Mouse (Mus musculus): ENCODE measurements at regions not wholly inside any gene's neighbourhood (a gene's known extent, or its start where the extent isn't known, plus 50 kb on each side); places are given as distances from the start of the nearest gene placed in this dataset.

- Histone ChIP-seq H3K36me3 (replicated peaks; ENCODE audit: low read length) (no peaks in the 10 kb centered on the region), H3K9me3 (peaks cover 14% of the 10 kb centered on the region), H3K27me3 (replicated peaks) (no peaks in the 10 kb centered on the region), H3K4me3 (replicated peaks) (no peak overlapping the region), H3K4me1 (no peaks in the 10 kb centered on the region)
- no peak for TF ChIP-seq FLI1 (IDR thresholded peaks at IDR 0.05; ENCODE audit: low read length)
- TF ChIP-seq GATA1 (IDR thresholded peaks at IDR 0.05; ENCODE audit: borderline replicate concordance, low read length): no peak
Observed at GRCm38 (mm10) chr10:66554259-66554658, 541.7 kb upstream of the Jmjd1c start.

GRCm38 (mm10) chr10:66558097-66558840, 537.7 kb upstream of the Jmjd1c start:
- peaks cover 15% of the 10 kb centered on the region; the same call in 1 of the 2 replicates for H3K9me3 ChIP-seq
- TF ChIP-seq FLI1 (IDR thresholded peaks at IDR 0.05; ENCODE audit: low read length): no peak
- no peak for TF ChIP-seq GATA1 (IDR thresholded peaks at IDR 0.05; ENCODE audit: borderline replicate concordance, low read length)
- H3K4me1 ChIP-seq: no peaks in the 10 kb centered on the region
- H3K27me3 ChIP-seq (replicated peaks): no peaks in the 10 kb centered on the region
- no peak overlapping the region for H3K4me3 ChIP-seq (replicated peaks)
- H3K36me3 ChIP-seq (replicated peaks; ENCODE audit: low read length): no peaks in the 10 kb centered on the region

GRCm38 (mm10) chr10:66565374-66565773, 530.6 kb upstream of the Jmjd1c start:
- Histone ChIP-seq H3K36me3 (replicated peaks; ENCODE audit: low read length) (no peaks in the 10 kb centered on the region), H3K4me1 (no peaks in the 10 kb centered on the region), H3K4me3 (replicated peaks) (no peak overlapping the region), H3K27me3 (replicated peaks) (no peaks in the 10 kb centered on the region), H3K9me3 (peaks cover 30% of the 10 kb centered on the region)
- TF ChIP-seq GATA1 (IDR thresholded peaks at IDR 0.05; ENCODE audit: borderline replicate concordance, low read length) (no peak), FLI1 (IDR thresholded peaks at IDR 0.05; ENCODE audit: low read length) (no peak)

- H3K4me3 ChIP-seq (replicated peaks): no peak overlapping the region
- H3K4me1 ChIP-seq: no peaks in the 10 kb centered on the region
- no peak for TF ChIP-seq FLI1 (IDR thresholded peaks at IDR 0.05; ENCODE audit: low read length)
- no peak for TF ChIP-seq GATA1 (IDR thresholded peaks at IDR 0.05; ENCODE audit: borderline replicate concordance, low read length)
- peaks cover 15% of the 10 kb centered on the region; the same call in 1 of the 2 replicates for H3K9me3 ChIP-seq
- no peaks in the 10 kb centered on the region for H3K27me3 ChIP-seq (replicated peaks)
- H3K36me3 ChIP-seq (replicated peaks; ENCODE audit: low read length): no peaks in the 10 kb centered on the region
Observed at GRCm38 (mm10) chr10:66574846-66575535, 520.9 kb upstream of the Jmjd1c start.

GRCm38 (mm10) chr10:66593001-66593400, 502.9 kb upstream of the Jmjd1c start:
- H3K9me3 ChIP-seq: peaks cover 34% of the 10 kb centered on the region

GRCm38 (mm10) chr10:66593506-66593905, 502.4 kb upstream of the Jmjd1c start:
- Histone ChIP-seq H3K36me3 (replicated peaks; ENCODE audit: low read length) (no peaks in the 10 kb centered on the region), H3K4me3 (replicated peaks) (no peak overlapping the region), H3K27me3 (replicated peaks) (no peaks in the 10 kb centered on the region), H3K4me1 (no peaks in the 10 kb centered on the region), H3K9me3 (peaks cover 34% of the 10 kb centered on the region)
- TF ChIP-seq FLI1 (IDR thresholded peaks at IDR 0.05; ENCODE audit: low read length) (no peak), GATA1 (IDR thresholded peaks at IDR 0.05; ENCODE audit: borderline replicate concordance, low read length) (no peak)

More at GRCm38 (mm10) chr10:66593001-66593400, 502.9 kb upstream of the Jmjd1c start:
- Histone ChIP-seq H3K4me3 (replicated peaks) (no peak overlapping the region), H3K27me3 (replicated peaks) (no peaks in the 10 kb centered on the region), H3K36me3 (replicated peaks; ENCODE audit: low read length) (no peaks in the 10 kb centered on the region), H3K4me1 (no peaks in the 10 kb centered on the region)
- no peak for TF ChIP-seq GATA1 (IDR thresholded peaks at IDR 0.05; ENCODE audit: borderline replicate concordance, low read length)

GRCm38 (mm10) chr10:66597952-66598351, 498.0 kb upstream of the Jmjd1c start:
- Histone ChIP-seq H3K36me3 (replicated peaks; ENCODE audit: low read length) (no peaks in the 10 kb centered on the region), H3K4me3 (replicated peaks) (no peak overlapping the region), H3K9me3 (0 out of 2 replicates have a peak, but pooled peaks cover 15% of the 10 kb centered on the region), H3K4me1 (no peaks in the 10 kb centered on the region), H3K27me3 (replicated peaks) (no peaks in the 10 kb centered on the region)
- no peak for TF ChIP-seq GATA1 (IDR thresholded peaks at IDR 0.05; ENCODE audit: borderline replicate concordance, low read length)
- no peak for TF ChIP-seq FLI1 (IDR thresholded peaks at IDR 0.05; ENCODE audit: low read length)

- H3K4me3 ChIP-seq (replicated peaks): no peak overlapping the region
- no peaks in the 10 kb centered on the region for H3K36me3 ChIP-seq (replicated peaks; ENCODE audit: low read length)
- H3K9me3 ChIP-seq: peaks cover 9% of the 10 kb centered on the region; the same call in 1 of the 2 replicates
- no peaks in the 10 kb centered on the region for H3K4me1 ChIP-seq
- no peaks in the 10 kb centered on the region for H3K27me3 ChIP-seq (replicated peaks)
- no peak for TF ChIP-seq FLI1 (IDR thresholded peaks at IDR 0.05; ENCODE audit: low read length)
- no peak for TF ChIP-seq GATA1 (IDR thresholded peaks at IDR 0.05; ENCODE audit: borderline replicate concordance, low read length)
Observed at GRCm38 (mm10) chr10:66607141-66607540, 488.8 kb upstream of the Jmjd1c start.

GRCm38 (mm10) chr10:66616280-66616679, 479.6 kb upstream of the Jmjd1c start:
- Histone ChIP-seq H3K9me3 (peaks cover 10% of the 10 kb centered on the region; the same call in 1 of the 2 replicates), H3K4me3 (replicated peaks) (no peak overlapping the region), H3K4me1 (no peaks in the 10 kb centered on the region), H3K36me3 (replicated peaks; ENCODE audit: low read length) (no peaks in the 10 kb centered on the region), H3K27me3 (replicated peaks) (no peaks in the 10 kb centered on the region)
- TF ChIP-seq FLI1 (IDR thresholded peaks at IDR 0.05; ENCODE audit: low read length) (no peak), GATA1 (IDR thresholded peaks at IDR 0.05; ENCODE audit: borderline replicate concordance, low read length) (no peak)

GRCm38 (mm10) chr10:66630996-66631395, 464.9 kb upstream of the Jmjd1c start:
- Histone ChIP-seq H3K9me3 (peaks cover 31% of the 10 kb centered on the region), H3K36me3 (replicated peaks; ENCODE audit: low read length) (no peaks in the 10 kb centered on the region), H3K4me3 (replicated peaks) (no peak overlapping the region), H3K27me3 (replicated peaks) (no peaks in the 10 kb centered on the region), H3K4me1 (no peaks in the 10 kb centered on the region)
- TF ChIP-seq GATA1 (IDR thresholded peaks at IDR 0.05; ENCODE audit: borderline replicate concordance, low read length) (no peak), FLI1 (IDR thresholded peaks at IDR 0.05; ENCODE audit: low read length) (no peak)
